Mouse (Mus musculus): ENCODE measurements around the gene Hist1h2ak. TPM values are rescaled to one million over a fixed set of nuclear protein-coding genes. Genes with fewer than 3 reads are reported as not detected.

Gene Hist1h2ak
- not detected for polyA plus RNA-seq (2014; fragmentation: Illumina TruSeq; extraction: RNeasy Lipid Tissue Mini Kit (QIAGEN cat#74804); ENCODE audit: low read depth, low replicate concordance)

DNA sequence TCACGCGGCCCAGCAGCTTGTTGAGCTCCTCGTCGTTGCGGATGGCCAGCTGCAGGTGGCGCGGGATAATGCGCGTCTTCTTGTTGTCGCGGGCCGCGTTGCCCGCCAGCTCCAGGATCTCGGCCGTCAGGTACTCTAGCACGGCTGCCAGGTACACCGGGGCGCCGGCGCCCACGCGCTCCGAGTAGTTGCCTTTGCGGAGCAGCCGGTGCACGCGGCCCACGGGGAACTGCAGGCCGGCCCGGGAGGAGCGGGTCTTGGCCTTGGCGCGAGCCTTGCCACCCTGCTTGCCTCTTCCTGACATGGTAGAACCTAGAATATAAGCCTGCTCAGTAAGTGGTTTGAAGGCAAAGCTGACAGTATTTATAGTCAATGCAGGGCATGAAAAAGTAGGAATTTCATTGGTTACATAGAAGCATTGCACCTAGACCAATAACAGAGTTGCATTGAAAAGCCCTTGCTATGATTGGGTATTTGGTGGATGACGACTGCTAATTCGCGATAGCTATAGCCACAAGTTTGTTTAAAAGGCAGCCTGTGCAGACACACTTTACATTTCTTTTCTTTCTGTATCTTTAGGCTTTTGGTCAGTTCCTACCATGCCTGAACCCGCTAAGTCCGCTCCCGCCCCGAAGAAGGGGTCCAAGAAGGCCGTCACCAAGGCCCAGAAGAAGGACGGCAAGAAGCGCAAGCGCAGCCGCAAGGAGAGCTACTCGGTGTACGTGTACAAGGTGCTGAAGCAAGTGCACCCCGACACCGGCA is at the start of gene Hist1h2ak, which contains the start of gene Hist1h2bn:
Gene Hist1h2ak (minus strand): TSS at position 304 of the 762 bp plus-strand sequence.
Gene Hist1h2bn (plus strand): TSS at position 600 of the 762 bp plus-strand sequence.

DNA sequence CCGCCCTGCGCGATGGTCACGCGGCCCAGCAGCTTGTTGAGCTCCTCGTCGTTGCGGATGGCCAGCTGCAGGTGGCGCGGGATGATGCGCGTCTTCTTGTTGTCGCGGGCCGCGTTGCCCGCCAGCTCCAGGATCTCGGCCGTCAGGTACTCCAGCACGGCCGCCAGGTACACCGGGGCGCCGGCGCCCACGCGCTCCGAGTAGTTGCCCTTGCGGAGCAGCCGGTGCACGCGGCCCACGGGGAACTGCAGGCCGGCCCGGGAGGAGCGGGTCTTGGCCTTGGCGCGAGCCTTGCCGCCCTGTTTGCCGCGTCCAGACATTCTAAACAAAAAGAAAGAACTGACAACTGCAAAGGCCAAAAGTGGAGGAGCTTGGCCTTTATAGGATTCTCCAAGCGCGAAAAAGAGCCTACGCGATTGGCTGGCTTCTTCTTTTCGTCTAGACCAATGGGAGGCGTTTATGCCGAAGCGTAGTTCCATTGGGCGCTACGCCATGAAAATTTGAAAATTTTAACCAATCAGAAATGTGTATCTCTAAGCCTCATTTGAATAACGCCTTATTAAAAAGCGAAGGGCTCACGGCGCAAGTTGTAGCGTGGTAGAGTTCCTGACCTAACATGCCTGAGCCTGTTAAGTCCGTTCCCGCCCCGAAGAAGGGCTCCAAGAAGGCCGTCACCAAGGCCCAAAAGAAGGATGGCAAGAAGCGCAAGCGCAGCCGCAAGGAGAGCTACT is 33.4 kb upstream of the Hist1h2ak start, which contains the start of the genes Hist1h2an and Hist1h2bp:
Gene Hist1h2an (minus strand): TSS at position 320 of the 731 bp plus-strand sequence.
Gene Hist1h2bp (plus strand): TSS at position 563 of the 731 bp plus-strand sequence.

DNA sequence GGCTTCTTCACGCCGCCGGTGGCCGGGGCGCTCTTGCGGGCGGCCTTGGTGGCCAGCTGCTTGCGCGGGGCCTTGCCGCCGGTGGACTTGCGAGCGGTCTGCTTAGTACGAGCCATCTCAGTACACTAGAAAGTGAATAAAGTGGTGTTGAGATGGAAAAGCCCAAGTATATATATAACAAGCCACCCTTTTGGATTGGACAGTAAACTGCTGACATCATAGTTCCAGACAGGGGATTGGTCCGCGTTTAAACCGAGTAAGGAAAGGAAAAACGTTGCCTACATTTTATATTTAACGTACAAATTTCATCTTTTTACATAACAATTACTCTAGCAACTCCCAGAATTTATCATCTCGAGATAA is 29.6 kb upstream of the Hist1h2ak start, which contains the start of gene Hist1h3i:
Gene Hist1h3i (minus strand): TSS at position 116 of the 363 bp plus-strand sequence.

DNA sequence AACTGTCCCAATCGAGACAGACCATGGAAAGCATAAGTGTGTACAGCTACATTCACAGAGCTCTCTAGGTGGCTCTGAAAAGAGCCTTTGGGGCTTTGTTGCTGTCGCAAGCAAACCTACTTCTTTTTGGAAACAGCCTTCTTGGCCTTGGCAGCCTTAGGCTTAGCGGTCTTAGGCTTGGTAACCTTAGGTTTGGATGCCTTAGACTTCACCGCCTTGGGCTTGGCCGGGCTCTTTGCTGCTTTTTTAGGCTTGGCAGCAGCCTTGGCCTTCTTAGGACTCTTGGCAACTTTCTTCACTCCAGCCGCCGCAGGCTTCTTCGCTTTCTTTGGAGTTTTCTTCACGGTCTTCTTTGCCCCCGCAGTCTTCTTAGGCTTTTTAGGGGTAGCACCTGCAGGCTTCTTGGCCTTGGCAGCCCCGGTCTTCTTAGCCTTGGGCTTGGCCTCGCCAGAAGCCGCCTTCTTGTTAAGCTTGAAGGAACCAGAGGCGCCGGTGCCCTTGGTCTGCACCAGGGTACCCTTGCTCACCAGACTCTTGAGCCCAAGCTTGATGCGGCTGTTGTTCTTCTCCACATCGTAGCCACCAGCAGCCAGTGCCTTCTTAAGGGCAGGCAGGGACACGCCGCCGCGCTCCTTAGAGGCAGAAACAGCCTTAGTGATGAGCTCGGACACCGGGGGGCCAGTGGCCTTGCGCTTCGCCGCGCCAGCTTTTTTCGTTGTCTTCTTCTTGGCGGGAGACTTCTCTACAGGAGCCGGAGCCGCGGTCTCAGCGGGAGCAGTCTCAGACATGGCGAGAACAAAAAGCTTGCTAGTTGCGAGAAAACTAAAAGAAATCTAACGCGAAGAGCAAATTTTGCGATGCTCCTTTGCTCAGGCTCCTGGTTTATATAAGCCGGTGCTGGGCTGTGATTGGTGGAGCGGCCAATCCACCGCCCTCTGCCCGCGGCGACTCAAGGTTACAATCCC is 26.4 kb upstream of the Hist1h2ak start, which contains the start of gene Hist1h1b:
Gene Hist1h1b (minus strand): TSS at position 859 of the 965 bp plus-strand sequence.

DNA sequence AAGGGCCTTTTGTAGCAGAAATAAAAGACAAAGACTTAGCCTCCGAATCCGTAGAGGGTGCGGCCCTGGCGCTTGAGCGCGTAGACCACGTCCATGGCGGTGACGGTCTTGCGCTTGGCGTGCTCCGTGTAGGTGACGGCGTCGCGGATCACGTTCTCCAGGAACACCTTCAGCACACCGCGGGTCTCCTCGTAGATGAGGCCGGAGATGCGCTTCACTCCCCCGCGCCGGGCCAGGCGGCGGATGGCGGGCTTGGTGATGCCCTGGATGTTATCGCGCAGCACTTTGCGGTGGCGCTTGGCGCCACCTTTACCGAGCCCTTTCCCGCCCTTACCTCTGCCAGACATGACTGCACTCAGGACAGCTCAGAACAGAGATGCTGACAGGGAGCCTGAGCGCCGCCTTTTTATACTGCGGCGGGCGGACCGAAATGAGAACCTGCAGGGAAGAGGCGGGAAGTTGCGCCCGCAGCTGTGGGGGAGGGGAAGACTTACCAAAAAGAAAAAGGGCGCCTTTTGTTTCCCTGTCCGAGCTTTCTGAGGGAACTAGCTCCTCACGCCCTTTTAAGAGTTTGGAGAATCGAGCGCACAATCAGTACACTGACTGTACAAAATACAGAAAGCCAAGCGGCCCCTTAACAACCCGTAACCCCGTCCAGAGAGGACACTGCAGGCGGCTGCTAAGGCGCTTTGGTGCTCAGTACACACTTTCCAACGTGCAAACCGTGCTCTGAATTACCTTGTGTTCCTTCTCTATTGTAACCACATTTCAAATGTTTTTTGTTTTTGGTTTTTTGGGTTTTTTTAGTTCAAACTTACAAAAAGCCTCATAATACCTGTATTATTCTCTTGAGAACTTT is 3.2 kb downstream of the Hist1h2ak start, which contains the start of gene Hist1h4k:
Gene Hist1h4k (minus strand): TSS at position 347 of the 859 bp plus-strand sequence.

DNA sequence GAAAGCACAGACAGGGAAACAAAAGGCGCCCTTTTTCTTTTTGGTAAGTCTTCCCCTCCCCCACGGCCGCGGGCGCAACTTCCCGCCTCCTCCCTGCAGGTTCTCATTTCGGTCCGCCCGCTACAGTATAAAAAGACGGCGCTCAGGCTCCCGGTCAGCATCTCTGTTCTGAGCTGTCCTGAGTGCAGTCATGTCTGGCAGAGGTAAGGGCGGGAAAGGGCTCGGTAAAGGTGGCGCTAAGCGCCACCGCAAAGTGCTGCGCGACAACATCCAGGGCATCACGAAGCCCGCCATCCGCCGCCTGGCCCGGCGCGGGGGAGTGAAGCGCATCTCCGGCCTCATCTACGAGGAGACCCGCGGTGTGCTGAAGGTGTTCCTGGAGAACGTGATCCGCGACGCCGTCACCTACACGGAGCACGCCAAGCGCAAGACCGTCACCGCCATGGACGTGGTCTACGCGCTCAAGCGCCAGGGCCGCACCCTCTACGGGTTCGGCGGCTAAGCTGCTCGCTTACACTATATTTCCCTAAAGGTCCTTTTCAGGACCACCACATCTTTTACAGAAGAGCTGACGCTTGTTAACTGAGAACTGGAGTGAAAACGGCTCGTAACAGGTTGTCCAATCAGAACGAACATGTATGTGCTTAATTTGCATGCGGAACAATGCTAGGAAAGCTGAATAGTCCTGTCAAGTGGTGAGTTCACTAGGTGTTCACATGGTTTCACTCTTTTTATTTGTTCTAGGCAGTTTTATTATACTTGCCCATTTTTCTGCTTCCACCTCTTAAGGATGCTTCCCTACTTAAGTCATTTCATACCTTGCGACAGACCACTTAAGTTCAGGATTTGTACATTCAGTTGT is 18.5 kb downstream of the Hist1h2ak start, which contains the start of gene Hist1h4j:
Gene Hist1h4j (plus strand): TSS at position 159 of the 862 bp plus-strand sequence.

DNA sequence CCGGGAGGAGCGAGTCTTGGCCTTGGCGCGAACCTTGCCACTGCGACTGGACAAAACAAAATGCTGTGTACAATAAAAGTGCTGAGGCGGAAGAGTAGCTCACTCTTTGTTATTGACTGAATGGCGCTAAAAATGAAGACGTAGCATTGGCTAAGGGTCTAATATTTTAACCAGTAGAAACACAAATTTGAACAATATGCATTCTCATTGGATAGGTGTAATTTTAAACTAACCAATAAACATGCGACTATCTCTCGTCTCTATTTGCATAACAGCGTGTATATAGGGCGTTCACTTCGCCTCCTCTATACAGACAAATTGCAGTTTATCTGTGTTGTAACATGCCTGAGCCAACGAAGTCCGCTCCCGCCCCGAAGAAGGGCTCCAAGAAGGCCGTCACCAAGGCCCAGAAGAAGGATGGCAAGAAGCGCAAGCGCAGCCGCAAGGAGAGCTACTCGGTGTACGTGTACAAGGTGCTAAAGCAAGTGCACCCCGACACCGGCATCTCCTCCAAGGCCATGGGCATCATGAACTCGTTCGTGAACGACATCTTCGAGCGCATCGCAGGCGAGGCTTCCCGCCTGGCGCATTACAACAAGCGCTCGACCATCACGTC is 31.8 kb downstream of the Hist1h2ak start, which contains the start of gene Hist1h2bm:
Gene Hist1h2bm (plus strand): TSS at position 288 of the 616 bp plus-strand sequence.

DNA sequence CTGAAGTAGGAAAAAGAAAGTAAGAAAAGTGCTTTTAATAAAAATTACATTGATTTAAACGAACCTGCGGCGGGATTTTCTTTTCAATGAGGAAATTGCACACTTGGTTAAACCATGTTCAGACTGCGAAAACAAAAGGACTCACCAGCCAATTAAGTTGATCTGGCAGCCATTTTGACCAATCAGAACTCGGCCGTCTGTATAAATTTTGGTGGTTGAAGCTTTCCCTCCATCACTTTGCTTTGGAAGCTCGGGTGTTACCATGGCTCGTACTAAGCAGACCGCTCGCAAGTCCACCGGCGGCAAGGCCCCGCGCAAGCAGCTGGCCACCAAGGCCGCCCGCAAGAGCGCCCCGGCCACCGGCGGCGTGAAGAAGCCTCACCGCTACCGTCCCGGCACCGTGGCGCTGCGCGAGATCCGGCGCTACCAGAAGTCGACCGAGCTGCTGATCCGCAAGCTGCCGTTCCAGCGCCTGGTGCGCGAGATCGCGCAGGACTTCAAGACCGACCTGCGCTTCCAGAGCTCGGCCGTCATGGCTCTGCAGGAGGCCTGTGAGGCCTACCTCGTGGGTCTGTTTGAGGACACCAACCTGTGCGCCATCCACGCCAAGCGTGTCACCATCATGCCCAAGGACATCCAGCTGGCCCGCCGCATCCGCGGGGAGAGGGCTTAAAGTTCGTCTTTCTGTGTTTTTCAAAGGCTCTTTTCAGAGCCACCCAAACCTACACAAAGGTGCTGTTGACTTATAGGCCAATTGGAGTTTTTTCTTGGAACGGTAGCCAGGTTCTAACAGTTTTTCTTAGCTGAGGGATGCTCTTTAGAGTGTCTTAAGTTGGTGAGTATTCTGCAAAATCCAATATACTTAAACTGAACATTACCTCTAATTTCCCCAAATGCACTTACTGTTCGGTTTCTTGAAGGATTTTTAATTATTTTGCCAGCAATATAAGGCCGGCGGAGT is 36.0 kb downstream of the Hist1h2ak start, which contains the start of gene Hist1h3h:
Gene Hist1h3h (plus strand): TSS at position 263 of the 961 bp plus-strand sequence.

DNA sequence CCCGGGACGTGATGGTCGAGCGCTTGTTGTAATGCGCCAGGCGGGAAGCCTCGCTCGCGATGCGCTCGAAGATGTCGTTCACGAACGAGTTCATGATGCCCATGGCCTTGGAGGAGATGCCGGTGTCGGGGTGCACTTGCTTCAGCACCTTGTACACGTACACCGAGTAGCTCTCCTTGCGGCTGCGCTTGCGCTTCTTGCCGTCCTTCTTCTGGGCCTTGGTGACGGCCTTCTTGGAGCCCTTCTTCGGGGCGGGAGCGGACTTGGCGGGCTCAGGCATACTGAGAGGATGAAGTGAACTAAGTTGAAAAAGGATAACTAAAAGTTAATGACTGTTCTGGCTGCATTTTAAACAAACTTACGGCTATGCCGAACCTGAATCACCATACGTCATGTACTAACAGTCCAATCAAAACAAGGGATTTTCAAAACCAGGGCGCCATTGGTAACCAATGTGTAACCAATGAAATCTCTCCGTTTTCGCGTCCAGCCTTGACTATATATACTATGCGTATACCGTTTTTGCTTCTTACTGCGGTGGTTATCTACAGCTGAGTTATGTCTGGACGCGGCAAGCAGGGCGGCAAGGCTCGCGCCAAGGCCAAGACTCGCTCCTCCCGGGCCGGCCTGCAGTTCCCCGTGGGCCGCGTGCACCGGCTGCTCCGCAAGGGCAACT is 37.6 kb downstream of the Hist1h2ak start, which contains the start of the genes Hist1h2bl and Hist1h2ai:
Gene Hist1h2bl (minus strand): TSS at position 280 of the 676 bp plus-strand sequence.
Gene Hist1h2ai (plus strand): TSS at position 559 of the 676 bp plus-strand sequence.

Other genes starting within 250 kb of the Hist1h2ak start
- gene Zkscan8, start 222.7 kb downstream of the Hist1h2ak start, polyA plus RNA-seq (2014; fragmentation: Illumina TruSeq; extraction: RNeasy Lipid Tissue Mini Kit (QIAGEN cat#74804); ENCODE audit: low read depth, low replicate concordance) = 9.3 TPM
- gene Olfr1366, start 211.0 kb downstream of the Hist1h2ak start, polyA plus RNA-seq (2014; fragmentation: Illumina TruSeq; extraction: RNeasy Lipid Tissue Mini Kit (QIAGEN cat#74804); ENCODE audit: low read depth, low replicate concordance) = not detected
- gene Olfr1535, start 193.9 kb downstream of the Hist1h2ak start, polyA plus RNA-seq (2014; fragmentation: Illumina TruSeq; extraction: RNeasy Lipid Tissue Mini Kit (QIAGEN cat#74804); ENCODE audit: low read depth, low replicate concordance) = not detected
- not detected for gene Olfr1364, start 172.1 kb downstream of the Hist1h2ak start, polyA plus RNA-seq (2014; fragmentation: Illumina TruSeq; extraction: RNeasy Lipid Tissue Mini Kit (QIAGEN cat#74804); ENCODE audit: low read depth, low replicate concordance)
- gene Olfr1362, start 139.8 kb downstream of the Hist1h2ak start, polyA plus RNA-seq (2014; fragmentation: Illumina TruSeq; extraction: RNeasy Lipid Tissue Mini Kit (QIAGEN cat#74804); ENCODE audit: low read depth, low replicate concordance) = not detected
- not detected for gene Olfr11, start 111.3 kb downstream of the Hist1h2ak start, polyA plus RNA-seq (2014; fragmentation: Illumina TruSeq; extraction: RNeasy Lipid Tissue Mini Kit (QIAGEN cat#74804); ENCODE audit: low read depth, low replicate concordance)
- gene Olfr1361, start 90.4 kb downstream of the Hist1h2ak start, polyA plus RNA-seq (2014; fragmentation: Illumina TruSeq; extraction: RNeasy Lipid Tissue Mini Kit (QIAGEN cat#74804); ENCODE audit: low read depth, low replicate concordance) = not detected
- not detected for gene Olfr1360, start 76.4 kb downstream of the Hist1h2ak start, polyA plus RNA-seq (2014; fragmentation: Illumina TruSeq; extraction: RNeasy Lipid Tissue Mini Kit (QIAGEN cat#74804); ENCODE audit: low read depth, low replicate concordance)
- not detected for gene Olfr1359, start 55.7 kb downstream of the Hist1h2ak start, polyA plus RNA-seq (2014; fragmentation: Illumina TruSeq; extraction: RNeasy Lipid Tissue Mini Kit (QIAGEN cat#74804); ENCODE audit: low read depth, low replicate concordance)
- gene Hist1h2bl, start 37.7 kb downstream of the Hist1h2ak start, polyA plus RNA-seq (2014; fragmentation: Illumina TruSeq; extraction: RNeasy Lipid Tissue Mini Kit (QIAGEN cat#74804); ENCODE audit: low read depth, low replicate concordance) = not detected
- not detected for gene Hist1h2ai, start 37.4 kb downstream of the Hist1h2ak start, polyA plus RNA-seq (2014; fragmentation: Illumina TruSeq; extraction: RNeasy Lipid Tissue Mini Kit (QIAGEN cat#74804); ENCODE audit: low read depth, low replicate concordance)
- not detected for gene Hist1h3h, start 36.2 kb downstream of the Hist1h2ak start, polyA plus RNA-seq (2014; fragmentation: Illumina TruSeq; extraction: RNeasy Lipid Tissue Mini Kit (QIAGEN cat#74804); ENCODE audit: low read depth, low replicate concordance)
- gene Hist1h2bm, start 31.8 kb downstream of the Hist1h2ak start, polyA plus RNA-seq (2014; fragmentation: Illumina TruSeq; extraction: RNeasy Lipid Tissue Mini Kit (QIAGEN cat#74804); ENCODE audit: low read depth, low replicate concordance) = not detected
- 0.58 TPM for gene Hist1h4j, start 18.8 kb downstream of the Hist1h2ak start, polyA plus RNA-seq (2014; fragmentation: Illumina TruSeq; extraction: RNeasy Lipid Tissue Mini Kit (QIAGEN cat#74804); ENCODE audit: low read depth, low replicate concordance)
- gene Hist1h4k, start 3.3 kb downstream of the Hist1h2ak start, polyA plus RNA-seq (2014; fragmentation: Illumina TruSeq; extraction: RNeasy Lipid Tissue Mini Kit (QIAGEN cat#74804); ENCODE audit: low read depth, low replicate concordance) = not detected
- gene Hist1h2bn, start 296 bp upstream of the Hist1h2ak start, polyA plus RNA-seq (2014; fragmentation: Illumina TruSeq; extraction: RNeasy Lipid Tissue Mini Kit (QIAGEN cat#74804); ENCODE audit: low read depth, low replicate concordance) = not detected
- not detected for gene Hist1h1b, start 26.8 kb upstream of the Hist1h2ak start, polyA plus RNA-seq (2014; fragmentation: Illumina TruSeq; extraction: RNeasy Lipid Tissue Mini Kit (QIAGEN cat#74804); ENCODE audit: low read depth, low replicate concordance)
- not detected for gene Hist1h3i, start 29.5 kb upstream of the Hist1h2ak start, polyA plus RNA-seq (2014; fragmentation: Illumina TruSeq; extraction: RNeasy Lipid Tissue Mini Kit (QIAGEN cat#74804); ENCODE audit: low read depth, low replicate concordance)
- gene Hist1h2an, start 33.4 kb upstream of the Hist1h2ak start, polyA plus RNA-seq (2014; fragmentation: Illumina TruSeq; extraction: RNeasy Lipid Tissue Mini Kit (QIAGEN cat#74804); ENCODE audit: low read depth, low replicate concordance) = not detected
- not detected for gene Hist1h2bp, start 33.6 kb upstream of the Hist1h2ak start, polyA plus RNA-seq (2014; fragmentation: Illumina TruSeq; extraction: RNeasy Lipid Tissue Mini Kit (QIAGEN cat#74804); ENCODE audit: low read depth, low replicate concordance)
- gene Hist1h2bq, start 56.4 kb upstream of the Hist1h2ak start, polyA plus RNA-seq (2014; fragmentation: Illumina TruSeq; extraction: RNeasy Lipid Tissue Mini Kit (QIAGEN cat#74804); ENCODE audit: low read depth, low replicate concordance) = not detected
- gene Hist1h2ao, start 56.6 kb upstream of the Hist1h2ak start, polyA plus RNA-seq (2014; fragmentation: Illumina TruSeq; extraction: RNeasy Lipid Tissue Mini Kit (QIAGEN cat#74804); ENCODE audit: low read depth, low replicate concordance) = not detected
- not detected for gene Hist1h4m, start 57.9 kb upstream of the Hist1h2ak start, polyA plus RNA-seq (2014; fragmentation: Illumina TruSeq; extraction: RNeasy Lipid Tissue Mini Kit (QIAGEN cat#74804); ENCODE audit: low read depth, low replicate concordance)
- not detected for gene Hist1h4n, start 78.4 kb upstream of the Hist1h2ak start, polyA plus RNA-seq (2014; fragmentation: Illumina TruSeq; extraction: RNeasy Lipid Tissue Mini Kit (QIAGEN cat#74804); ENCODE audit: low read depth, low replicate concordance)
- not detected for gene Hist1h2ap, start 79.7 kb upstream of the Hist1h2ak start, polyA plus RNA-seq (2014; fragmentation: Illumina TruSeq; extraction: RNeasy Lipid Tissue Mini Kit (QIAGEN cat#74804); ENCODE audit: low read depth, low replicate concordance)
- not detected for gene Hist1h2br, start 79.9 kb upstream of the Hist1h2ak start, polyA plus RNA-seq (2014; fragmentation: Illumina TruSeq; extraction: RNeasy Lipid Tissue Mini Kit (QIAGEN cat#74804); ENCODE audit: low read depth, low replicate concordance)
- gene Zfp184, start 191.3 kb upstream of the Hist1h2ak start, polyA plus RNA-seq (2014; fragmentation: Illumina TruSeq; extraction: RNeasy Lipid Tissue Mini Kit (QIAGEN cat#74804); ENCODE audit: low read depth, low replicate concordance) = not detected
- gene Pom121l2, start 227.4 kb upstream of the Hist1h2ak start, polyA plus RNA-seq (2014; fragmentation: Illumina TruSeq; extraction: RNeasy Lipid Tissue Mini Kit (QIAGEN cat#74804); ENCODE audit: low read depth, low replicate concordance) = not detected